Mouse (Mus musculus) bone marrow, adult 2 months (tissue): ENCODE results near the gene Scgb1b2. TPM values are rescaled to one million over a fixed set of nuclear protein-coding genes. Genes with fewer than 3 reads are reported as not detected.

Source experiments
- H3K27ac ChIP-seq: fragments of 200-500 bp; 2 replicates; pipeline ENCODE4 v1.5.1; 2012; ENCODE audit warnings: low read depth, mild to moderate bottlenecking, control low read depth, inconsistent platforms, low read length; ENCODE audit not compliant: control insufficient read depth, poor library complexity, insufficient read depth
- H3K4me1 ChIP-seq: fragments of 200-500 bp; 2 replicates; pipeline ENCODE4 v1.6.1; 2011; ENCODE audit warnings: low read length; ENCODE audit not compliant: control insufficient read depth, insufficient read depth
- H3K4me3 ChIP-seq: fragments of 200-500 bp; replicated peaks from 2 replicates; pipeline ENCODE3; 2011; ENCODE audit warnings: mild to moderate bottlenecking, low read depth, low read length, control low read depth; ENCODE audit not compliant: control insufficient read depth
- CTCF ChIP-seq: fragments of 200-500 bp; IDR thresholded peaks from 2 replicates; pipeline ENCODE4 v1.5.1; 2011; ENCODE audit warnings: low read length, control low read depth; ENCODE audit not compliant: control insufficient read depth, insufficient read depth
- POLR2A ChIP-seq: fragments of 200-500 bp; IDR thresholded peaks from 2 replicates; pipeline ENCODE4 v1.6.1; 2011; ENCODE audit warnings: low read depth, mild to moderate bottlenecking, control low read depth, low read length, borderline replicate concordance; ENCODE audit not compliant: control insufficient read depth
- WGBS: fragments of 180-500 bp; shearing (Covaris S2); methylation state at CpG from one replicate; pipeline ENCODE4 v1.1.7; 2018; 5-methylcytosine and 5-hydroxymethylcytosine counted together
- polyA plus RNA-seq: library from polyadenylated mRNA; stranded (reverse); fragments of >200 nt; gene quantifications from 2 replicates; pipeline ENCODE4 v1.2.4, GENCODE M21; 2011; ENCODE audit warnings: low replicate concordance; ENCODE audit not compliant: missing spikeins, insufficient read depth, insufficient read length

Scgb1b2 gene
- not detected in 2 replicates for polyA plus RNA-seq

DNA sequence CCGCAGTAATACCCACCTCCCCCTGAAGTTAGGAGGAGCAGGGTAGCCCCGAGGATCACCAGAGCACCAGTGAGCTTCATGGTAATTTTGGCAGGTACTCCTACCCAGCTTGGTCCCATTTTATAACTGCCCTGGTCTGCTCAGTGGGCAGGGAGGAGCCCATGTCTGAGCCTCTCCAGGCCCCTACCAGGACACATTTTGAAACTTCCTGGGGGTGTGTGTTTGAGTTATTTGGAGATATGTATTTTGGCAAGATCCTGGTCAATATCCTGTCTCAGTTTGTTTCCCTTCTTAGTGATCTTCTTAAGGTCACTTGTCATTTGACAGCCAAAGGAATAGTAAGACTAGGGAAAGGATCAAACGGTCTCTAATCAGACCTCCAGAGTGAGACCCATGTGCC lies at the start of gene Scgb1b2:
Scgb1b2 (minus strand) TSS at position 101 of the 400 bp plus-strand sequence.
- H3K4me3 ChIP-seq = no peak within 1 kb of the TSS
- no peaks in the 10 kb centered on the region for H3K4me1 ChIP-seq
- WGBS = 73% methylated on average over 3 of the region's 3 CpGs
- no peak for TF ChIP-seq POLR2A
- TF ChIP-seq CTCF = no peak
- no peak within 1 kb of the TSS; the same call in 1 of the 2 replicates for H3K27ac ChIP-seq

DNA sequence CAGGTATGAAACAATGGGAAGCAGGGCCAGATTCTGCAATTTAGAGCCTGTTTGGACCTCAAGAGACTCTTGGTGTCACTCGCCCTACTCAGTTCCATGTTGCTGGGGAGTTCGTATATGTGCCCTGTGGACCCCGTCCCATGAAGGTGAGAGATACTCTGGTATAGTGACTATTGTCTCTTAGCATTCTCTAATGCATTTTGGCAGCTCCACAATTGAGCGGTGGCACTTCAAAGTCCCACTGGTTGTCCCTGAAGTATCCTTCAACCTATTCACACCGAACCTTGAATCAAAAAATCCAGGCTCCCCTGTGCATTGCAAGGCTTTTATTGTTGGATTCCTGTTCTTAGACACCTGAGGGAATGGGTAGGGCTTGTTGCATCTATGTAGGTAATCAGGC lies 1.4 kb downstream of the Scgb1b2 start, which contains the start of gene Scgb2b2:
Scgb2b2 (plus strand) TSS at position 301 of the 400 bp plus-strand sequence.
- Histone ChIP-seq H3K27ac (no peak within 1 kb of the TSS; the same call in 1 of the 2 replicates), H3K4me3 (no peak within 1 kb of the TSS), H3K4me1 (no peaks in the 10 kb centered on the region)
- no peak for TF ChIP-seq CTCF
- TF ChIP-seq POLR2A = no peak
- WGBS = 74% methylated on average over 5 of the region's 5 CpGs

Other genes with a start within 250 kb of the Scgb1b2 start
- 85.0 and 239 TPM in 2 replicates for gene Fxyd5, start 249.3 kb downstream of the Scgb1b2 start, polyA plus RNA-seq
- gene Fxyd7, start 240.4 kb downstream of the Scgb1b2 start, polyA plus RNA-seq = not detected in 2 replicates
- gene Fxyd1, start 234.6 kb downstream of the Scgb1b2 start, polyA plus RNA-seq = 7.8 and 16.2 TPM in 2 replicates
- 0.23 and 2.3 TPM in 2 replicates for gene Lgi4, start 232.5 kb downstream of the Scgb1b2 start, polyA plus RNA-seq
- gene Fxyd3, start 215.1 kb downstream of the Scgb1b2 start, polyA plus RNA-seq = not detected in 2 replicates
- gene Hpn, start 176.5 kb downstream of the Scgb1b2 start, polyA plus RNA-seq = 38.2 and 59.6 TPM in 2 replicates
- gene Scn1b, start 164.8 kb downstream of the Scgb1b2 start, polyA plus RNA-seq = 4.3 and 6.2 TPM in 2 replicates
- gene Gramd1a, start 135.9 kb downstream of the Scgb1b2 start, polyA plus RNA-seq = 73.7 and 144 TPM in 2 replicates
- not detected in 2 replicates for gene Scgb2b2, start 1.3 kb downstream of the Scgb1b2 start, polyA plus RNA-seq
- gene Scgb2b3, start 70.3 kb upstream of the Scgb1b2 start, polyA plus RNA-seq = not detected in 2 replicates
- gene Scgb1b3, start 83.8 kb upstream of the Scgb1b2 start, polyA plus RNA-seq = not detected in 2 replicates